Mouse (Mus musculus): ENCODE results near the gene Tgfbrap1. TPM values are rescaled to one million over a fixed set of nuclear protein-coding genes. Genes with fewer than 3 reads are reported as not detected.

The Tgfbrap1 gene
- polyA plus RNA-seq, 1 experiment from 2014 or later = 6.2 TPM

GRCm38 (mm10) chr1:43006524-43006923, 91.9 kb downstream of the Tgfbrap1 start:
- peak overlapping the region; percentile 38; the same call in 1 of the 2 replicates for H3K27ac ChIP-seq
- ATAC-seq (replicated peaks; ENCODE audit: insufficient number of reproducible peaks, insufficient read depth, low FRiP score, low read depth) = no peak
- WGBS = 64% methylated on average over 4 of the region's 4 CpGs
- H3K9me3 ChIP-seq (replicated peaks) = no peaks in the 10 kb centered on the region
- no peaks in the 10 kb centered on the region for H3K27me3 ChIP-seq
- H3K4me2 ChIP-seq = peak overlapping the region; percentile 60
- peak overlapping the region; percentile 32; the same call in 1 of the 2 replicates for H3K4me3 ChIP-seq
- no peak overlapping the region for H3K9ac ChIP-seq
- H3K36me3 ChIP-seq = no peaks in the 10 kb centered on the region
- H3K4me1 ChIP-seq (replicated peaks) = peaks cover 7% of the 10 kb centered on the region

DNA sequence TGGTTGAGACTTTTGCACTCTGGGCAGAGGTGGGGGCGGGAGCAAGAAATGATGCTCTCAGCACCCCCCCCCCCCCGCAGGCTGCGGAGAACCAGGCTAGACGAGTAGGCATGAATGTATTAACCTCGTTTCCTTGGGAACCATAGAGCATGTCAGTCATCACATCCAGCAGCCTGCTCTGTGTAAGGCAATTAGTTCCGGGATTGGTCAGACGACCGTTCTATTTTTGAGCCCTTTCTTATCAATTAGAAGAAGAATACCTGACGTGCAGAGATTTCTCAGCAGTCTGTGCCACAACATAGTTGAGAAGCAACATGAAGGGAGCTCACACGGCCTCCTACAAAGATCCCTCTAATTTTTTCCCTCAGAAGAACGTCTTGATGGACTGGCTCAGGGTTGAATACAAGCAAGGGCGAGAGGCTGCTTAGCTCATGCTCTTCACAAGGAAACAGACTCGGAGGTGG, 92.4 kb downstream of the Tgfbrap1 start:
- H3K27ac ChIP-seq = peak overlapping the region; percentile 38; the same call in 1 of the 2 replicates
- H3K36me3 ChIP-seq = no peaks in the 10 kb centered on the region
- H3K4me2 ChIP-seq = peak overlapping the region; percentile 60
- H3K9me3 ChIP-seq (replicated peaks) = no peaks in the 10 kb centered on the region
- peak overlapping the region; percentile 32 for H3K4me3 ChIP-seq
- no peaks in the 10 kb centered on the region for H3K27me3 ChIP-seq
- peak; percentile 67; the same call in 1 of the 2 replicates for ATAC-seq (replicated peaks; ENCODE audit: insufficient number of reproducible peaks, insufficient read depth, low FRiP score, low read depth)
- peaks cover 7% of the 10 kb centered on the region for H3K4me1 ChIP-seq (replicated peaks)
- 0 out of 2 replicates have a peak overlapping the region, but pooled peaks have one; percentile 2 for H3K9ac ChIP-seq
- WGBS = 22% methylated on average over 13 of the region's 13 CpGs

Small RNA genes lying within 50 kb of the gene (microRNA-seq; reads per million reads assigned to microRNA genes)
- not detected for gene Gm24001

Other genes with a start within 250 kb of the Tgfbrap1 start
- 59.6 and 62.0 TPM in 2 replicates for gene Mrps9, start 247.4 kb downstream of the Tgfbrap1 start, polyA plus RNA-seq (2015; fragmentation: Nextera tagmentation; extraction: Ambion mirVana)
- gene Gpr45, start 145.8 kb downstream of the Tgfbrap1 start, polyA plus RNA-seq (2015; fragmentation: Nextera tagmentation; extraction: Ambion mirVana) = 1.0 and 2.1 TPM in 2 replicates
- 20.0 and 22.6 TPM in 2 replicates for gene AI597479, start 73 bp upstream of the Tgfbrap1 start, polyA plus RNA-seq (2015; fragmentation: Nextera tagmentation; extraction: Ambion mirVana)
- 298 and 363 TPM in 2 replicates for gene Fhl2, start 98.3 kb upstream of the Tgfbrap1 start, polyA plus RNA-seq (2015; fragmentation: Nextera tagmentation; extraction: Ambion mirVana)

Measured in heart, embryonic 15.5 days (tissue).